Mouse (Mus musculus): ENCODE measurements around the gene Btnl2. TPM values are rescaled to one million over a fixed set of nuclear protein-coding genes. Genes with fewer than 3 reads are reported as not detected.

Gene Btnl2
- polyA plus RNA-seq, 1 experiment = 0.21 TPM

- no peaks in the 10 kb centered on the region for H3K4me1 ChIP-seq (ENCODE audit: control insufficient read depth, insufficient read depth, low read length)
- no peaks in the 10 kb centered on the region for H3K36me3 ChIP-seq (ENCODE audit: control insufficient read depth, insufficient read depth, low read length)
- TF ChIP-seq CTCF (IDR thresholded peaks at IDR 0.05; ENCODE audit: control insufficient read depth, insufficient read depth, insufficient replicate concordance, low read depth, low read length) (no peak), POLR2A (IDR thresholded peaks at IDR 0.05; ENCODE audit: control insufficient read depth, low read depth, low read length) (no peak)
- H3K4me3 ChIP-seq (ENCODE audit: control insufficient read depth, low read depth, low read length) = no peak within 1 kb of the TSS
- H3K27ac ChIP-seq (ENCODE audit: control insufficient read depth, insufficient read depth, low read depth, low read length) = no peak within 1 kb of the TSS
- H3K27me3 ChIP-seq (ENCODE audit: control insufficient read depth, insufficient read depth, low read length) = no peaks in the 10 kb centered on the region
These were observed 22.2 kb downstream of the Btnl2 start, which contains the start of gene Btnl1 for GRCm38 (mm10) chr17:34376847-34377246. Gene Btnl1, plus strand, starts transcription at chr17:34377132.

- TF ChIP-seq POLR2A (IDR thresholded peaks at IDR 0.05; ENCODE audit: control insufficient read depth, low read depth, low read length) (no peak), CTCF (IDR thresholded peaks at IDR 0.05; ENCODE audit: control insufficient read depth, insufficient read depth, insufficient replicate concordance, low read depth, low read length) (no peak)
- Histone ChIP-seq H3K27ac (ENCODE audit: control insufficient read depth, insufficient read depth, low read depth, low read length) (no peak overlapping the region), H3K27me3 (ENCODE audit: control insufficient read depth, insufficient read depth, low read length) (no peaks in the 10 kb centered on the region), H3K4me3 (ENCODE audit: control insufficient read depth, low read depth, low read length) (no peak overlapping the region), H3K4me1 (ENCODE audit: control insufficient read depth, insufficient read depth, low read length) (no peaks in the 10 kb centered on the region), H3K36me3 (ENCODE audit: control insufficient read depth, insufficient read depth, low read length) (no peaks in the 10 kb centered on the region)
These were observed 23.0 kb downstream of the Btnl2 start for GRCm38 (mm10) chr17:34377450-34378209.

- TF ChIP-seq POLR2A (IDR thresholded peaks at IDR 0.05; ENCODE audit: control insufficient read depth, low read depth, low read length) (no peak), CTCF (IDR thresholded peaks at IDR 0.05; ENCODE audit: control insufficient read depth, insufficient read depth, insufficient replicate concordance, low read depth, low read length) (no peak)
- Histone ChIP-seq H3K4me1 (ENCODE audit: control insufficient read depth, insufficient read depth, low read length) (no peaks in the 10 kb centered on the region), H3K27me3 (ENCODE audit: control insufficient read depth, insufficient read depth, low read length) (no peaks in the 10 kb centered on the region), H3K4me3 (ENCODE audit: control insufficient read depth, low read depth, low read length) (no peak overlapping the region), H3K36me3 (ENCODE audit: control insufficient read depth, insufficient read depth, low read length) (no peaks in the 10 kb centered on the region), H3K27ac (ENCODE audit: control insufficient read depth, insufficient read depth, low read depth, low read length) (no peak overlapping the region)
These were observed 24.1 kb downstream of the Btnl2 start for GRCm38 (mm10) chr17:34378716-34379115.

- H3K4me1 ChIP-seq (ENCODE audit: control insufficient read depth, insufficient read depth, low read length) = no peaks in the 10 kb centered on the region
- no peak for TF ChIP-seq POLR2A (IDR thresholded peaks at IDR 0.05; ENCODE audit: control insufficient read depth, low read depth, low read length)
- 0 out of 2 replicates have a peak, but pooled peaks have one; percentile 4 for TF ChIP-seq CTCF (IDR thresholded peaks at IDR 0.05; ENCODE audit: control insufficient read depth, insufficient read depth, insufficient replicate concordance, low read depth, low read length)
These were observed 24.8 kb downstream of the Btnl2 start for GRCm38 (mm10) chr17:34379451-34379850.

GRCm38 (mm10) chr17:34381876-34382275 lies 27.3 kb downstream of the Btnl2 start:
- Histone ChIP-seq H3K27me3 (ENCODE audit: control insufficient read depth, insufficient read depth, low read length) (no peaks in the 10 kb centered on the region), H3K4me1 (ENCODE audit: control insufficient read depth, insufficient read depth, low read length) (no peaks in the 10 kb centered on the region), H3K4me3 (ENCODE audit: control insufficient read depth, low read depth, low read length) (no peak overlapping the region), H3K27ac (ENCODE audit: control insufficient read depth, insufficient read depth, low read depth, low read length) (no peak overlapping the region), H3K36me3 (ENCODE audit: control insufficient read depth, insufficient read depth, low read length) (no peaks in the 10 kb centered on the region)
- no peak for TF ChIP-seq CTCF (IDR thresholded peaks at IDR 0.05; ENCODE audit: control insufficient read depth, insufficient read depth, insufficient replicate concordance, low read depth, low read length)
- TF ChIP-seq POLR2A (IDR thresholded peaks at IDR 0.05; ENCODE audit: control insufficient read depth, low read depth, low read length) = no peak

More at GRCm38 (mm10) chr17:34379451-34379850, 24.8 kb downstream of the Btnl2 start:
- no peak overlapping the region for H3K4me3 ChIP-seq (ENCODE audit: control insufficient read depth, low read depth, low read length)
- no peaks in the 10 kb centered on the region for H3K36me3 ChIP-seq (ENCODE audit: control insufficient read depth, insufficient read depth, low read length)
- H3K27me3 ChIP-seq (ENCODE audit: control insufficient read depth, insufficient read depth, low read length) = no peaks in the 10 kb centered on the region
- H3K27ac ChIP-seq (ENCODE audit: control insufficient read depth, insufficient read depth, low read depth, low read length) = no peak overlapping the region

- H3K4me1 ChIP-seq (ENCODE audit: control insufficient read depth, insufficient read depth, low read length) = no peaks in the 10 kb centered on the region
- H3K4me3 ChIP-seq (ENCODE audit: control insufficient read depth, low read depth, low read length) = no peak overlapping the region
- no peaks in the 10 kb centered on the region for H3K36me3 ChIP-seq (ENCODE audit: control insufficient read depth, insufficient read depth, low read length)
- TF ChIP-seq CTCF (IDR thresholded peaks at IDR 0.05; ENCODE audit: control insufficient read depth, insufficient read depth, insufficient replicate concordance, low read depth, low read length) = peak; percentile 77; the same call in 1 of the 2 replicates
- no peak for TF ChIP-seq POLR2A (IDR thresholded peaks at IDR 0.05; ENCODE audit: control insufficient read depth, low read depth, low read length)
- no peak overlapping the region for H3K27ac ChIP-seq (ENCODE audit: control insufficient read depth, insufficient read depth, low read depth, low read length)
- H3K27me3 ChIP-seq (ENCODE audit: control insufficient read depth, insufficient read depth, low read length) = no peaks in the 10 kb centered on the region
These were observed 28.6 kb downstream of the Btnl2 start for GRCm38 (mm10) chr17:34383212-34383611.

- no peaks in the 10 kb centered on the region for H3K4me1 ChIP-seq (ENCODE audit: control insufficient read depth, insufficient read depth, low read length)
- H3K36me3 ChIP-seq (ENCODE audit: control insufficient read depth, insufficient read depth, low read length) = no peaks in the 10 kb centered on the region
- H3K27ac ChIP-seq (ENCODE audit: control insufficient read depth, insufficient read depth, low read depth, low read length) = no peak overlapping the region
- H3K27me3 ChIP-seq (ENCODE audit: control insufficient read depth, insufficient read depth, low read length) = no peaks in the 10 kb centered on the region
- H3K4me3 ChIP-seq (ENCODE audit: control insufficient read depth, low read depth, low read length) = no peak overlapping the region
- TF ChIP-seq CTCF (IDR thresholded peaks at IDR 0.05; ENCODE audit: control insufficient read depth, insufficient read depth, insufficient replicate concordance, low read depth, low read length) (no peak), POLR2A (IDR thresholded peaks at IDR 0.05; ENCODE audit: control insufficient read depth, low read depth, low read length) (no peak)
These were observed 30.1 kb downstream of the Btnl2 start for GRCm38 (mm10) chr17:34384699-34385098.

Data from testis, adult 2 months (tissue).